Mouse (Mus musculus) liver, embryonic 16.5 days (tissue): Measurements from ENCODE around the gene Ano2. TPM values are rescaled to one million over a fixed set of nuclear protein-coding genes. Genes with fewer than 3 reads are reported as not detected.

Source experiments
- ATAC-seq: fragments of 200-750 bp; cut with Nextera tagmentation; 2 replicates; pipeline ENCODE4 v1.8.0; 2017; ENCODE audit warnings: low read depth, mild to moderate bottlenecking, moderate number of reproducible peaks, moderate library complexity
- H3K27ac ChIP-seq: fragments of 300-500 bp; sonication (generic); 2 replicates; pipeline ENCODE4 v1.5.1; 2014; ENCODE audit warnings: mild to moderate bottlenecking, low read length
- H3K27me3 ChIP-seq: fragments of 300-500 bp; sonication (generic); 2 replicates; pipeline ENCODE4 v1.6.1; 2014; ENCODE audit warnings: low read depth, low read length, mixed read lengths; ENCODE audit not compliant: control insufficient read depth, insufficient read depth
- H3K36me3 ChIP-seq: fragments of 300-500 bp; sonication (generic); 2 replicates; pipeline ENCODE4 v1.6.1; 2014; ENCODE audit warnings: mild to moderate bottlenecking; ENCODE audit not compliant: control insufficient read depth, insufficient read depth
- H3K4me1 ChIP-seq: fragments of 300-500 bp; sonication (generic); 2 replicates; pipeline ENCODE4 v1.6.1; 2014; ENCODE audit warnings: low read depth, low read length, mixed read lengths; ENCODE audit not compliant: control insufficient read depth
- H3K4me2 ChIP-seq: fragments of 300-500 bp; sonication (generic); 2 replicates; pipeline ENCODE4 v1.6.1; 2014; ENCODE audit warnings: low read depth, low read length, mixed read lengths
- H3K4me3 ChIP-seq: fragments of 300-500 bp; sonication (generic); 2 replicates; pipeline ENCODE4 v1.5.1; 2014; ENCODE audit warnings: low read depth, mild to moderate bottlenecking, low read length
- H3K9ac ChIP-seq: fragments of 300-500 bp; sonication (generic); 2 replicates; pipeline ENCODE4 v1.6.1; 2014; ENCODE audit warnings: low read depth, low read length
- H3K9me3 ChIP-seq: fragments of 300-500 bp; sonication (generic); replicated peaks from 2 replicates; pipeline ENCODE4 v1.6.1; 2016; ENCODE audit warnings: low read length; ENCODE audit not compliant: control insufficient read depth
- WGBS: fragments of 180-500 bp; shearing (Covaris S2); extraction: QIAGEN DNeasy Blood & Tissue Kit; methylation state at CpG from one replicate; pipeline ENCODE4 v1.1.7; 2014; ENCODE audit not compliant: insufficient replicate concordance; 5-methylcytosine and 5-hydroxymethylcytosine counted together
- polyA plus RNA-seq: library from polyadenylated mRNA; unstranded; fragments of >200 nt; fragmentation: Nextera tagmentation; extraction: Ambion mirVana; gene quantifications from 2 replicates; pipeline ENCODE4 v1.2.1, GENCODE M21; 2015

Ano2 gene
- polyA plus RNA-seq, result not detected in 2 replicates

- H3K9ac ChIP-seq, result no peak within 1 kb of the TSS
- no peaks in the 10 kb centered on the region for H3K36me3 ChIP-seq
- no peak within 1 kb of the TSS for H3K4me2 ChIP-seq
- H3K4me3 ChIP-seq, result no peak within 1 kb of the TSS
- H3K9me3 ChIP-seq, result no peaks in the 10 kb centered on the region
- ATAC-seq, result no peak
- no peaks in the 10 kb centered on the region for H3K4me1 ChIP-seq
- H3K27ac ChIP-seq, result no peak within 1 kb of the TSS
- H3K27me3 ChIP-seq, result no peaks in the 10 kb centered on the region; the same call in 1 of the 2 replicates
- 26% methylated on average over 20 of the region's 20 CpGs for WGBS
These were observed at the start of gene Ano2 for GRCm38 (mm10) chr6:125690057-125690703. TSS of gene Ano2 (plus strand) at chr6:125690419.

GRCm38 (mm10) chr6:125640486-125640885, 49.7 kb upstream of the Ano2 start:
- Histone ChIP-seq H3K4me1 (no peaks in the 10 kb centered on the region), H3K4me3 (no peak overlapping the region), H3K36me3 (no peaks in the 10 kb centered on the region), H3K27me3 (no peaks in the 10 kb centered on the region), H3K27ac (no peak overlapping the region), H3K9me3 (no peaks in the 10 kb centered on the region), H3K4me2 (no peak overlapping the region), H3K9ac (no peak overlapping the region)
- no peak for ATAC-seq
- WGBS, result 16% methylated on average over 4 of the region's 4 CpGs

GRCm38 (mm10) chr6:125641146-125641545, 49.1 kb upstream of the Ano2 start:
- no peaks in the 10 kb centered on the region for H3K9me3 ChIP-seq
- ATAC-seq, result no peak
- no peak overlapping the region for H3K9ac ChIP-seq
- H3K36me3 ChIP-seq, result no peaks in the 10 kb centered on the region
- no peaks in the 10 kb centered on the region for H3K4me1 ChIP-seq
- no peak overlapping the region for H3K4me3 ChIP-seq
- no peak overlapping the region for H3K27ac ChIP-seq
- WGBS, result 69% methylated on average over 8 of the region's 8 CpGs
- no peaks in the 10 kb centered on the region for H3K27me3 ChIP-seq
- no peak overlapping the region for H3K4me2 ChIP-seq

- Histone ChIP-seq H3K9me3 (no peaks in the 10 kb centered on the region), H3K4me1 (no peaks in the 10 kb centered on the region), H3K36me3 (no peaks in the 10 kb centered on the region), H3K27ac (no peak overlapping the region), H3K4me2 (no peak overlapping the region), H3K4me3 (no peak overlapping the region), H3K9ac (no peak overlapping the region), H3K27me3 (no peaks in the 10 kb centered on the region)
- 63% methylated on average over 12 of the region's 12 CpGs for WGBS
- no peak for ATAC-seq
These were observed 41.3 kb upstream of the Ano2 start for GRCm38 (mm10) chr6:125648964-125649363.

GRCm38 (mm10) chr6:125651335-125651734, 38.9 kb upstream of the Ano2 start:
- Histone ChIP-seq H3K4me3 (no peak overlapping the region), H3K27me3 (no peaks in the 10 kb centered on the region), H3K4me1 (no peaks in the 10 kb centered on the region), H3K4me2 (no peak overlapping the region), H3K27ac (no peak overlapping the region), H3K36me3 (no peaks in the 10 kb centered on the region), H3K9me3 (no peaks in the 10 kb centered on the region), H3K9ac (no peak overlapping the region)
- WGBS, result 43% methylated on average over 3 of the region's 3 CpGs
- ATAC-seq, result no peak

GRCm38 (mm10) chr6:125653416-125653815, 36.8 kb upstream of the Ano2 start:
- no peaks in the 10 kb centered on the region for H3K27me3 ChIP-seq
- H3K27ac ChIP-seq, result no peak overlapping the region
- no peak for ATAC-seq
- H3K4me3 ChIP-seq, result no peak overlapping the region
- no peaks in the 10 kb centered on the region for H3K9me3 ChIP-seq
- H3K9ac ChIP-seq, result no peak overlapping the region
- H3K36me3 ChIP-seq, result no peaks in the 10 kb centered on the region
- 40% methylated on average over 1 of the region's 1 CpGs for WGBS
- no peaks in the 10 kb centered on the region for H3K4me1 ChIP-seq
- no peak overlapping the region for H3K4me2 ChIP-seq

- Histone ChIP-seq H3K9ac (no peak overlapping the region), H3K36me3 (no peaks in the 10 kb centered on the region), H3K27me3 (no peaks in the 10 kb centered on the region), H3K4me1 (no peaks in the 10 kb centered on the region), H3K4me2 (no peak overlapping the region), H3K4me3 (no peak overlapping the region), H3K27ac (no peak overlapping the region), H3K9me3 (no peaks in the 10 kb centered on the region)
- WGBS, result 66% methylated on average over 13 of the region's 13 CpGs
- no peak for ATAC-seq
These were observed 33.3 kb upstream of the Ano2 start for GRCm38 (mm10) chr6:125656921-125657320.

- no peak overlapping the region for H3K9ac ChIP-seq
- no peaks in the 10 kb centered on the region for H3K36me3 ChIP-seq
- H3K4me3 ChIP-seq, result no peak overlapping the region
- no peak overlapping the region for H3K27ac ChIP-seq
- no peaks in the 10 kb centered on the region for H3K9me3 ChIP-seq
- no peak overlapping the region for H3K4me2 ChIP-seq
- H3K27me3 ChIP-seq, result no peaks in the 10 kb centered on the region
- no peaks in the 10 kb centered on the region for H3K4me1 ChIP-seq
- 51% methylated on average over 5 of the region's 5 CpGs for WGBS
- no peak for ATAC-seq
These were observed 32.3 kb upstream of the Ano2 start for GRCm38 (mm10) chr6:125657966-125658365.

GRCm38 (mm10) chr6:125661106-125661877, 28.9 kb upstream of the Ano2 start:
- Histone ChIP-seq H3K36me3 (no peaks in the 10 kb centered on the region), H3K27ac (no peak overlapping the region), H3K4me3 (no peak overlapping the region), H3K4me1 (no peaks in the 10 kb centered on the region), H3K4me2 (no peak overlapping the region), H3K9me3 (no peaks in the 10 kb centered on the region), H3K27me3 (no peaks in the 10 kb centered on the region), H3K9ac (no peak overlapping the region)
- no peak for ATAC-seq
- 40% methylated on average over 14 of the region's 14 CpGs for WGBS
